Mouse (Mus musculus): ENCODE measurements at regions not wholly inside any gene's neighbourhood (a gene's known extent, or its start where the extent isn't known, plus 50 kb on each side); places are given as distances from the start of the nearest gene placed in this dataset.
A peak's percentile ranks its signal among the peaks of the same experiment; 100 is the strongest.

- 69% methylated on average over 5 of the region's 5 CpGs for WGBS
- peaks cover 3% of the 10 kb centered on the region; the same call in 1 of the 2 replicates for H3K4me1 ChIP-seq (replicated peaks)
- H3K9me3 ChIP-seq (replicated peaks) = no peaks in the 10 kb centered on the region
- H3K27ac ChIP-seq = no peak overlapping the region
- no peak for ATAC-seq (replicated peaks; ENCODE audit: insufficient number of reproducible peaks, insufficient read depth, low FRiP score, low read depth)
- H3K9ac ChIP-seq = no peak overlapping the region
- no peak overlapping the region for H3K4me2 ChIP-seq
- H3K27me3 ChIP-seq = peaks cover 29% of the 10 kb centered on the region
- H3K36me3 ChIP-seq = no peaks in the 10 kb centered on the region
- no peak overlapping the region for H3K4me3 ChIP-seq
Observed at GRCm38 (mm10) chr6:99890805-99891204, 164.6 kb upstream of the Prok2 start.

GRCm38 (mm10) chr6:99889055-99889454 lies 162.9 kb upstream of the Prok2 start:
- ATAC-seq (replicated peaks; ENCODE audit: insufficient number of reproducible peaks, insufficient read depth, low FRiP score, low read depth) = no peak
- Histone ChIP-seq H3K36me3 (no peaks in the 10 kb centered on the region), H3K4me2 (no peak overlapping the region), H3K27me3 (peaks cover 20% of the 10 kb centered on the region), H3K4me3 (no peak overlapping the region), H3K27ac (no peak overlapping the region), H3K9me3 (replicated peaks) (no peaks in the 10 kb centered on the region), H3K9ac (no peak overlapping the region), H3K4me1 (replicated peaks) (peaks cover 15% of the 10 kb centered on the region)
- 23% methylated on average over 9 of the region's 9 CpGs for WGBS

- no peak overlapping the region for H3K9ac ChIP-seq
- H3K36me3 ChIP-seq = no peaks in the 10 kb centered on the region
- 51% methylated on average over 8 of the region's 8 CpGs for WGBS
- no peak overlapping the region for H3K4me3 ChIP-seq
- no peaks in the 10 kb centered on the region for H3K9me3 ChIP-seq (replicated peaks)
- no peak for ATAC-seq (replicated peaks; ENCODE audit: insufficient number of reproducible peaks, insufficient read depth, low FRiP score, low read depth)
- H3K27ac ChIP-seq = no peak overlapping the region
- peaks cover 20% of the 10 kb centered on the region for H3K27me3 ChIP-seq
- peaks cover 22% of the 10 kb centered on the region for H3K4me1 ChIP-seq (replicated peaks)
- no peak overlapping the region for H3K4me2 ChIP-seq
Observed at GRCm38 (mm10) chr6:99887904-99888303, 161.7 kb upstream of the Prok2 start.

- peak overlapping the region; percentile 73; the same call in 1 of the 2 replicates for H3K27ac ChIP-seq
- H3K4me3 ChIP-seq = no peak overlapping the region
- H3K4me2 ChIP-seq = no peak overlapping the region
- H3K27me3 ChIP-seq = peaks cover 8% of the 10 kb centered on the region
- peaks cover 22% of the 10 kb centered on the region for H3K4me1 ChIP-seq (replicated peaks)
- WGBS = 14% methylated on average over 7 of the region's 7 CpGs
- H3K9ac ChIP-seq = 0 out of 2 replicates have a peak overlapping the region, but pooled peaks have one; percentile 11
- 0 out of 2 replicates have a peak, but pooled peaks have one; percentile 47 for ATAC-seq (replicated peaks; ENCODE audit: insufficient number of reproducible peaks, insufficient read depth, low FRiP score, low read depth)
- no peaks in the 10 kb centered on the region for H3K9me3 ChIP-seq (replicated peaks)
- no peaks in the 10 kb centered on the region for H3K36me3 ChIP-seq
Observed at GRCm38 (mm10) chr6:99884755-99885154, 158.6 kb upstream of the Prok2 start.

GRCm38 (mm10) chr6:99884054-99884453 lies 157.9 kb upstream of the Prok2 start:
- Histone ChIP-seq H3K9ac (no peak overlapping the region), H3K9me3 (replicated peaks) (no peaks in the 10 kb centered on the region), H3K4me1 (replicated peaks) (peaks cover 20% of the 10 kb centered on the region), H3K27me3 (peaks cover 8% of the 10 kb centered on the region; the same call in 1 of the 2 replicates), H3K27ac (peak overlapping the region; percentile 73), H3K4me3 (no peak overlapping the region), H3K4me2 (no peak overlapping the region), H3K36me3 (no peaks in the 10 kb centered on the region)
- WGBS = 39% methylated on average over 3 of the region's 3 CpGs
- ATAC-seq (replicated peaks; ENCODE audit: insufficient number of reproducible peaks, insufficient read depth, low FRiP score, low read depth) = peak; percentile 18; the same call in 1 of the 2 replicates

GRCm38 (mm10) chr6:99881606-99882005 lies 155.4 kb upstream of the Prok2 start:
- ATAC-seq (replicated peaks; ENCODE audit: insufficient number of reproducible peaks, insufficient read depth, low FRiP score, low read depth) = no peak
- H3K4me3 ChIP-seq = no peak overlapping the region
- 78% methylated on average over 4 of the region's 4 CpGs for WGBS
- no peak overlapping the region for H3K4me2 ChIP-seq
- 0 out of 2 replicates have a peak, but pooled peaks cover 3% of the 10 kb centered on the region for H3K27me3 ChIP-seq
- no peaks in the 10 kb centered on the region for H3K36me3 ChIP-seq
- H3K9ac ChIP-seq = no peak overlapping the region
- H3K27ac ChIP-seq = no peak overlapping the region
- peaks cover 19% of the 10 kb centered on the region for H3K4me1 ChIP-seq (replicated peaks)
- H3K9me3 ChIP-seq (replicated peaks) = no peaks in the 10 kb centered on the region

GRCm38 (mm10) chr6:99874852-99875251 lies 148.7 kb upstream of the Prok2 start:
- Histone ChIP-seq H3K36me3 (no peaks in the 10 kb centered on the region), H3K4me3 (no peak overlapping the region), H3K4me2 (no peak overlapping the region), H3K4me1 (replicated peaks) (no peaks in the 10 kb centered on the region), H3K27ac (no peak overlapping the region), H3K9ac (no peak overlapping the region), H3K9me3 (replicated peaks) (no peaks in the 10 kb centered on the region), H3K27me3 (0 out of 2 replicates have a peak, but pooled peaks cover 3% of the 10 kb centered on the region)
- ATAC-seq (replicated peaks; ENCODE audit: insufficient number of reproducible peaks, insufficient read depth, low FRiP score, low read depth) = no peak
- 81% methylated on average over 4 of the region's 4 CpGs for WGBS

GRCm38 (mm10) chr6:99874029-99874428 lies 147.8 kb upstream of the Prok2 start:
- Histone ChIP-seq H3K9me3 (replicated peaks) (no peaks in the 10 kb centered on the region), H3K4me3 (no peak overlapping the region), H3K27me3 (no peaks in the 10 kb centered on the region), H3K4me2 (no peak overlapping the region), H3K9ac (no peak overlapping the region), H3K27ac (no peak overlapping the region), H3K36me3 (no peaks in the 10 kb centered on the region), H3K4me1 (replicated peaks) (no peaks in the 10 kb centered on the region)
- WGBS = 33% methylated on average over 4 of the region's 4 CpGs
- no peak for ATAC-seq (replicated peaks; ENCODE audit: insufficient number of reproducible peaks, insufficient read depth, low FRiP score, low read depth)

GRCm38 (mm10) chr6:99866061-99866460 lies 139.9 kb upstream of the Prok2 start:
- no peak overlapping the region for H3K4me3 ChIP-seq
- no peaks in the 10 kb centered on the region for H3K9me3 ChIP-seq (replicated peaks)
- 55% methylated on average over 9 of the region's 9 CpGs for WGBS
- H3K27me3 ChIP-seq = no peaks in the 10 kb centered on the region
- no peaks in the 10 kb centered on the region for H3K4me1 ChIP-seq (replicated peaks)
- no peak for ATAC-seq (replicated peaks; ENCODE audit: insufficient number of reproducible peaks, insufficient read depth, low FRiP score, low read depth)
- no peak overlapping the region for H3K9ac ChIP-seq
- H3K36me3 ChIP-seq = no peaks in the 10 kb centered on the region
- no peak overlapping the region for H3K27ac ChIP-seq
- no peak overlapping the region for H3K4me2 ChIP-seq

- Histone ChIP-seq H3K9me3 (replicated peaks) (no peaks in the 10 kb centered on the region), H3K27ac (no peak overlapping the region), H3K4me2 (no peak overlapping the region), H3K4me3 (no peak overlapping the region), H3K36me3 (no peaks in the 10 kb centered on the region), H3K27me3 (no peaks in the 10 kb centered on the region), H3K9ac (no peak overlapping the region), H3K4me1 (replicated peaks) (no peaks in the 10 kb centered on the region)
- no peak for ATAC-seq (replicated peaks; ENCODE audit: insufficient number of reproducible peaks, insufficient read depth, low FRiP score, low read depth)
- WGBS = 64% methylated on average over 3 of the region's 3 CpGs
Observed at GRCm38 (mm10) chr6:99864949-99865348, 138.8 kb upstream of the Prok2 start.

- no peaks in the 10 kb centered on the region for H3K36me3 ChIP-seq
- no peaks in the 10 kb centered on the region for H3K4me1 ChIP-seq (replicated peaks)
- WGBS = 61% methylated on average over 9 of the region's 9 CpGs
- no peaks in the 10 kb centered on the region for H3K27me3 ChIP-seq
- no peak overlapping the region for H3K4me3 ChIP-seq
- H3K9ac ChIP-seq = no peak overlapping the region
- no peak overlapping the region for H3K4me2 ChIP-seq
- H3K27ac ChIP-seq = no peak overlapping the region
- no peaks in the 10 kb centered on the region for H3K9me3 ChIP-seq (replicated peaks)
- no peak for ATAC-seq (replicated peaks; ENCODE audit: insufficient number of reproducible peaks, insufficient read depth, low FRiP score, low read depth)
Observed at GRCm38 (mm10) chr6:99863418-99863817, 137.2 kb upstream of the Prok2 start.

- 75% methylated on average over 6 of the region's 6 CpGs for WGBS
- H3K36me3 ChIP-seq = no peaks in the 10 kb centered on the region
- H3K4me2 ChIP-seq = no peak overlapping the region
- no peak for ATAC-seq (replicated peaks; ENCODE audit: insufficient number of reproducible peaks, insufficient read depth, low FRiP score, low read depth)
- H3K9me3 ChIP-seq (replicated peaks) = no peaks in the 10 kb centered on the region
- H3K9ac ChIP-seq = no peak overlapping the region
- H3K27me3 ChIP-seq = 0 out of 2 replicates have a peak, but pooled peaks cover 2% of the 10 kb centered on the region
- H3K4me3 ChIP-seq = no peak overlapping the region
- no peaks in the 10 kb centered on the region for H3K4me1 ChIP-seq (replicated peaks)
- H3K27ac ChIP-seq = no peak overlapping the region
Observed at GRCm38 (mm10) chr6:99857411-99857810, 131.2 kb upstream of the Prok2 start.

All from heart, embryonic 15.5 days (tissue).